Mouse (Mus musculus) G1E-ER4 (cell line): ENCODE data around the gene Rad9a. TPM values are rescaled to one million over a fixed set of nuclear protein-coding genes. Genes with fewer than 3 reads are reported as not detected.

Experiments
- GATA1 ChIP-seq: IDR thresholded peaks from one replicate; pipeline ENCODE4 v1.8.0; 2012; ENCODE audit warnings: low read length, inconsistent platforms
- polyA plus RNA-seq: library from polyadenylated mRNA; stranded (reverse); fragments of >175 nt; gene quantifications from 2 replicates; pipeline ENCODE4 v1.2.3, GENCODE M21; 2012

The Rad9a gene
- polyA plus RNA-seq, 1 experiment = 28.7 TPM

DNA sequence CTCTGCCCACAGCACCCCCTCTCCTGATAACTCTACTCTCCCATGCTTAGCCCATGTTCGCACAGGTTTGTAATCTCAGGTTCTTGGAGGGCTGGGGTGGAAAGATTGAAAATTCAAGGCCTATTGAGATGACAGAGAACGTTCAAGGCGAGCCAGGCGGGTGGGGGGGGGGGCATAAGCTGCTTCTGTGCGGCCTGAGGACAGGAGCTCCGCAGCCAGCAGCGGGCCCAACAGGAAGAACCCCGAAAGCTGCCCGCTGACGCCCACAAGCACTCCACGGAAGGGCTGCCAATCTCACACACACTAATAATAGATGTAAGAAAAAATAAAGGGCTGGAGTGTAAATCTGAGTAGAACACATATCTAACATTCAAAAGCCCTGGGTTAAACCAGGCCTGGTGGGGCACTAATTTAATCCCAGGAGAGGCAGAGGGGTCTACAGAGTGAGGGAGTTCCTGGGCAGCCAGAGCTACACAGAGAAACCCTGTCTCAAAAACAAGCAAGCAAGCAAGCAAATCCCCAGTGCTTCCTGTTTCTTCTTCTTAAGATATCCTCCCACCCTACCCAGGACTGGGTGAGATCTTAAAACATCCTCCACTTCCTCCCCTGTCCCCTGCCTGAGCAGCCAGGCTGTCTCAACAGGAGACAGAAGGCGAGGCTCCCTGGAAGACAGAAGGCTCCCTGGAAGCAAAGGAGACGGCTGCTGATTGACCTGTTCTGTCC lies 2.3 kb upstream of the Rad9a start:
- TF ChIP-seq GATA1 = no peak

DNA sequence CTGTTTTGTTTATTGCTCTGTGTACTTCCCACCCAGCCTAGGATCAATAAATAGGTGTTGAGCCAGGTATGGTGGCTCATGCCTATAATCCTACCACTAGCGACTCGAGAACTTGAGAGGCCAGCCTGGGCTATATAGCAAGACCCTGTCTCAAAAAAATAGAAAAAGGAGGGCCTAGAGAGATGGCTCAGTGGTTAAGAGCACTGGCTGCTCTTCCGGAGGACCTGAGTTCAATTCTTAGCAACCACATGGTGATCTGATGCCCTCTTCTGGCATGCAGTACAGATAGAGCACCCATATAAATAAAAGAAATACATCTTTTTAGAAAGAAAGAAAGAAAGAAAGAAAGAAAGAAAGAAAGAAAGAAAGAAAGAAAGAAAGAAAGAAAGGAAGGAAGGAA lies 1.7 kb upstream of the Rad9a start:
- no peak for TF ChIP-seq GATA1

DNA sequence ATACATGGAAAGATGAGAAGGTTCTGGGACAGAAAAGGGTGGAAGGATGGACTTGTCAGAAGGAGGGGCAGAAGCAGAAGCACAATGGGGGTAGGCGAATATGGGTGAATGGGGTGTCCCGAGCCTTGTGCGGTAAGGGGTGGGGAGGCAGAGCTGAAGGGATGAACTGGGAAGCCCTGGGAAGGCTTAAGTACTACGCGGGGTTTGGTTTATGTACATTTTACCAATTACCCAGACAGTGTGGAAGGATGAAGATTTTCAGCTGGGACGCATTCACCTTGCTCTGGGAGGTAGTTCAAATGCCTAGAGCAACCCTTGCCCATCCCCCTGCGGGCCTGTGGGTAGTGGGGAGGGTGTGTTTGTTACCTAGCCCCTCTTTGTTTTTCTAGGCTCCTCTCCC lies 687 bp upstream of the Rad9a start:
- TF ChIP-seq GATA1 = no peak

DNA sequence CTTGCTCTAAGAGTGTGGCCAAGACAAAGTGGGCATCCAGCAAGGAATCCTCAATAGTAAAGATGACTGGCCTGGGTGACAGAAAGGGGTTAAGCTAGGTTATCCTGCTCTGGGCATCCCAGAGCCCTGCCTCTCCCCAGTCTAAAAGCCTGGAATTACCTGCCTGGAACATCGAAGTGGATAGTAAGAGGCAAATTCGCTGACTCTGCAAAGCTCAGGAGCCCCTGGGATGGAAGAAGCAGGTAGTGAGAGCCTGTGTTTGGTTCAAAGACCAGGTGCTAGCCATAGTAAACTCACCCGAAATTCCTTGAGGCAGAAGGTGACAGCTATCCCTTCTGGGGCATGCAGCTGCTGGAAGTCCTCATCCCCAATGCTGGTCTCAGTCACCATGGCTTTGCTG lies 4.3 kb downstream of the Rad9a start:
- no peak for TF ChIP-seq GATA1

DNA sequence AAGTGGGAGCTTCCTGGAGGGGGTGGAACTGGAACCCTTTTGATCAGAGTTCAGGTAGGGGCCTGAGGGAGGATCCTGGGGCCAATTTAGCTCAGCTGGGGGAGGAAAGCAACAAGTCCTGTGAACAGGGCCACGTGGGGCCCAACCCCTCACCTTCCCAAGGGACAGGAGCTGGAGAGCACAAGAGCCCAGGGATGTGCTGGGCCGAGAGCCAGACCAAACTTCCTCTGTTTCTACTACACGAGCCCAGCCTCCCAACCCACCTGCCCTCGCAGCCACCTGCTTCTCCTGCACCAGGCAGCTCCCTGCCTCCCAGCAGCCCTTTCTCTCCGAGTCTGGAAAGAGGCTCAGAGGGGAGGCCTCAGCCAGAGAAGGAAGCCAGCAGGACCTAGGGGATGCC lies 4.9 kb downstream of the Rad9a start:
- no peak for TF ChIP-seq GATA1

DNA sequence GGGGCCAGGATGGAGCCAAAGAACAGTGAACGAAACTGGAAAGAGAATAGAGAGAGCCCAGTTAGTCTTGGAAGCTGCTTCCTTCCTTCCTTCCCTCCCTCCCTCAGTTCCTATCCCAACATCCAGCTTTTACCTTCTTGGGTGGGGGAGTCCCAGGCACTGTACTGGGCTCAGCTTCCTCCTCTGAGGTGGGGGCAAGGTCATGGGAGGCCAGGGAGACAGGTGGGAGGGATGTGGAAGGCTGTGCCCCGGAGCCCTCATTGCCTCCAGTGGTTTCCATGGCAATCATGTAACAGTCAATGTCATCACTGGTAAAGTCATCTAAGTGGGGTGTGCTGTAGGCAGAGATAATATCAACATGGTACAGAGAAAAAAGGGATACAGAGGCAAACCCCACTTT lies 5.4 kb downstream of the Rad9a start:
- TF ChIP-seq GATA1 = no peak

DNA sequence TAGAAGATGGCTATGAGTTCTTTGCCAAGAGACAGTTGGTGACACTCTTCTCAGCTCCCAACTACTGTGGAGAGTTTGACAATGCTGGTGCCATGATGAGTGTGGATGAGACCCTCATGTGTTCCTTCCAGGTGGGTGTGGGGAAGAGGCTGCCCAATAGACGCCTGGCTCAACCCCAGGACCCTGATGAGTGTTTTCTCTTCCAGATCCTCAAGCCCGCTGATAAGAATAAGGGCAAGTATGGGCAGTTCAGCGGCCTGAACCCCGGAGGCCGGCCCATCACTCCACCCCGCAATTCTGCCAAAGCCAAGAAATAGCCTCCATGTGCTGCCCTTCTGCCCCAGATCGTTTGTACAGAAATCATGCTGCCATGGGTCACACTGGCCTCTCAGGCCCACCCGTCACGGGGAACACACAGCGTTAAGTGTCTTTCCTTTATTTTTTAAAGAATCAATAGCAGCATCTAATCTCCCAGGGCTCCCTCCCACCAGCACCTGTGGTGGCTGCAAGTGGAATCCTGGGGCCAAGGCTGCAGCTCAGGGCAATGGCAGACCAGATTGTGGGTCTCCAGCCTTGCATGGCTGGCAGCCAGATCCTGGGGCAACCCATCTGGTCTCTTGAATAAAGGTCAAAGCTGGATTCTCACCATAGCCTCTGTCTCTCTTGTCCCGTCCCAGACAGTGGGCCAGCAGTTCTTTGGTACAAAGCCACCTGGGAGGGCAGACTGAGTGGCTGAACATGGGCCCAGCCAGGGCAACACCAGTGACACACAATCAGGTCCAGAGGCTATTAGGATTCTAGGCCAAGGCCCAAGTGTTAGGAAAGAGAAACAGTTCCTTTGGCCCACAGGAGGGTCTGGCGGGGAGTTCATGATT lies 6.4 kb downstream of the Rad9a start:
- no peak for TF ChIP-seq GATA1

DNA sequence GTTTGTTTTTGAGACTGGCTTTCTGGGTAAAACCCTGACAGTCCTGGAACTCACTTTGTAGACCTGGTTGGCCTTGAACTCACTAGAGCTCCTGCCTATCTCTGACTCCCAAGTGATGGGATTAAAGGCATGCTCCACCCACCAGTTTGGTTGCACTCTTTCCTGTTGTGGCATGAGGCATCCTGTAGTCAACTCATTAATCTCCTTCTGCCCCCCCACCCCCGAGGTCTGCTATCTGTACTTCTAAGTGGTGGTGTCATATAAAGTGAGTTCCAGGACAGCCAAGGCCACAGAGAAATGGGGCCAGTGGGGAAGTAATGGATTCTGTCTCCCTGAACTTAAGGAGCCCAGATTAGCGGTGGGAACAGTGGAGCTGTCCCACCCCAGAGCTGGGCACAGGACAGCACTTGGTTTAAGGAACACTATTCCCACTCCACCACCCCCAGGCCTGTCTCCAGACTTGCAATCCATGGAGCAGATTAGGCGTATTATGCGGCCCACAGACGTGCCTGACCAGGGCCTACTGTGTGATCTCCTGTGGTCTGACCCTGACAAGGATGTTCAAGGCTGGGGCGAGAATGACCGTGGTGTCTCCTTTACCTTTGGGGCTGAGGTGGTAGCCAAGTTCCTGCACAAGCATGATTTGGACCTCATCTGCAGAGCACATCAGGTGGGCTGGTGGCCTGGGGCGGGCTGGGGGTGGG lies 7.3 kb downstream of the Rad9a start:
- no peak for TF ChIP-seq GATA1

DNA sequence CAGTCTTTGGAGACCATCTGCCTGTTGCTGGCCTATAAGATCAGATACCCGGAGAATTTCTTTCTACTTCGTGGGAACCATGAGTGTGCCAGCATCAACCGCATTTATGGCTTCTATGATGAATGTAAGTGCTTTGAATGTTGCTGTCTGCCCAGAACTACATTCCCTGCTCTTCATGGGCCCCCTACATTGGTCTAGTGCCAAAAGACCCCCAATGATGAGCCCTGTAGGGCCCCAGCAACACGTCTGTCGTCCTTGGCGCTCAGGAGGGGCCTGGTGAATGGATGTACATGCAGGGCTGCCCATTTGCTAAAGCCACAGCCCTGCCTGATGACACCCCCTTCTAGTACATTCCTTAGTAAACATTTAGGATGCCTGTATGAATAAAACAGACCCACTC lies 8.3 kb downstream of the Rad9a start:
- no peak for TF ChIP-seq GATA1

DNA sequence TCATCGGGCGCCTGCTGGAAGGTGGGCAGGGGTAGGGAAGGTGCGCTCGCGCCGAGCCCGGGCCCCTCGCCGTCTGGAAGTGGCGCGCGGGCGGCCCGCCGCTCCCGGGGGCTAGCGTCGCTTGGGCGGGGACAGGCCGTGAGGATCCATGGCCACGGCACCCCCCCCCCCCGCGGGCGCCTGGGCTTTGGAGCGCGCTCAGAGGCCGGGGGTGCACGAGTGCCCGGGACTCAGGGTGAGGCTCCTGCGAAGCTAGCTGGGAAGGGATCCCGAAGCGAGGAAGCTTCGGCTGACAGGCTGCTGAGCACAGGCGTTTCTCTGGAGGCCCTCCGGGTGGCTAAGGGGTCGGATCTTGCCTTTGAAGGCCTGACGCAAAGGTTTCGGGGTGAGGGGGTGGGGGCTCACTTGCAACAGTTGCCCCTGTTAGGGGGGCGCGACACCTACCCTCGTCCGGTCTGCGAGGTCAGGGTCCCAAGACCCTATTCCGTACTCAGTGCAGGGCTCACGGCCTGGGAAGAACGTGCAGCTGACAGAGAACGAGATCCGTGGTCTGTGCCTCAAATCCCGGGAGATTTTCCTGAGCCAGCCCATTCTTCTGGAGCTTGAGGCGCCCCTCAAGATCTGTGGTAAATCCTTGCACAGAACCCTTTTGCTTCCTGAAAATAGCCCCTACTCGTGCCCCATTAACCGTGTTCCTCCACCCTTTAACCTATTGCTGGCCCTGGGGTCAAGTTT lies 9.0 kb downstream of the Rad9a start:
- no peak for TF ChIP-seq GATA1

DNA sequence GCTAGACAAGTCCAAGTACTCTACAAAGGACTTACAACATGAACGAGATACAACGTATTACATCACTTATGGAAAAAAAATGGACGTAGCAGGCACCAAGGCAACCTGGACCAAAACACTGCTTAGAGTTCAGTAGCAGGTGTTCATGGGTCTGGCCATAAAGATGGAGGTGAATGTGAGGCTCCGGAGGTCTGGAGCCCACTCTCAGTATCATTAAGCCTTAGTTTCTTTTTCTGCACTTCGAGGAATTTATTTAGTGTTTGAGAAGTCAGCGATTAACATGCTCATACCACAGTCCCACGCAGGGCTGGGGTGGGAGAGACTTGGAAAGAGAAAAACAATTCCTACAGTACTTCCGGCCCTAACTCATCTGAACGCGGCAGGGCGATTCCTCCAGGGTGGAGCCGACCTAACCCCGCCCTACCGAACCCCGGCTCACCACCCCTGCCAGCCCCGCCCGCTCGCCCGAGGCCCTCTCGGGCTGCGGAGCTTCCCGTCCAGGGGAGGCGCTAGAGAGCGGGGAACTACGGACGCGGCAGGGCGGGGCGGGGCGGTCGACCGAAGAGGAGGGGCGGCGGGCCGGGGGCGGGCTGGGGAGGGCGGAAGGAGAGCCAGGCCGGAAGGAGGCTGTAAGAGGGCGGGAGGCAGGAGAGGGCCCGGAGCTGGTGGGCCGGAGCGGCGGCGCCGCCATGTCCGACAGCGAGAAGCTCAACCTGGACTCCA lies 9.8 kb downstream of the Rad9a start, which contains the start of gene Ppp1ca:
TSS of gene Ppp1ca (plus strand) at position 538 of the 723 bp plus-strand sequence.
- no peak for TF ChIP-seq GATA1

DNA sequence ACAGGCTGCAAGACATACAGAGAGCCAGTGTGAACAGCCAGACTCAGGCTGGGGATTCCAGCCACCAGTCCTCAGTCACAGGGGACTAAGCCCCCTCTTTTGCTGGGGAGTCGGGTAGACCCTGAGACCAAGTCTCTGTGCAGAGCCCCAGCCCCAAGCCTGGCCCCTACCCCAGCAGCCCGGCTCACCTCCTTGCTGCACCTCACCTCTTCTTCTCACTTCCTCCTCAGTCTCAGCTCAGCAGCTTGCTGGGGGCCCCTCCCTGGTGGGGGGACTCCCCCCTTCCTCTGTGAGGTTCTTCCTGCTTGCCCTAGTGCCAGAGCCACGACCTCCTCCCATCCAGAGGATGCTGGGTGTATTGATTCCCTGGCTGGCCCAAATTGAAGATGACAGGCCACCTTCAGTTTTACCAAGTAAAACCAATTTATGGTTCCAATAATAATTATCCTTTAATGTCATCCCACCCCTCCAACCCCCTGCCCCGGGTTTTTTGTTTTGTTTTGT lies 10.6 kb downstream of the Rad9a start, which contains the start of gene Tbc1d10c:
TSS of gene Tbc1d10c (minus strand) at position 454 of the 504 bp plus-strand sequence.
- no peak for TF ChIP-seq GATA1

DNA sequence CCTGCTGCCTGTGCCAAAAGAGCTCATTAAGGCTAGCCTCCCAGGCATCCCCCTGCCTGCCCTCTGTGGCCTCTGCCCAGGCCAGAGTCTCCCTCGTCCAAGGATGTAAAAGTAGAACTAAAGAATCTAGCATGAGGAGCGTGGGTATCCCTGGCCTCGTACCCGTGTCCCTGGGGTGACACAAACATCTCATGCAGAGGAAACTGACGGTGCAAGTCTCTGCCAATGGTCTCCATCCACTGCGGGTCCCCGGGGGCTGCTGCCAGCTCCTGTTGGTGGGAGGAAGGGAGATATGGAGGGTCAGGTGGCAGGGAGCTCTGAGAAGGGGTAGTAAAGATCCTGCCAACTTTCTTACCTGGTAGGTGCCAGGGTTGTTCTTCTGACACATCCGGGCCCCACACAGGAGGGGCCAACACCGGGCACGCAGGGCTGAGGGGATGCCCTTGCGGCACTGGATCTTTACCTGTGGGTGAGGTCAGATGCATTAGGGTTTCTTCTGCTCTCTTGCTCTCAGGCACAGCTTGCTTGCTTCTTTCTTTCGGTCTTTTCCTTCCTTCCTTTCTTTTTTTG lies 12.3 kb downstream of the Rad9a start:
- TF ChIP-seq GATA1 = no peak

DNA sequence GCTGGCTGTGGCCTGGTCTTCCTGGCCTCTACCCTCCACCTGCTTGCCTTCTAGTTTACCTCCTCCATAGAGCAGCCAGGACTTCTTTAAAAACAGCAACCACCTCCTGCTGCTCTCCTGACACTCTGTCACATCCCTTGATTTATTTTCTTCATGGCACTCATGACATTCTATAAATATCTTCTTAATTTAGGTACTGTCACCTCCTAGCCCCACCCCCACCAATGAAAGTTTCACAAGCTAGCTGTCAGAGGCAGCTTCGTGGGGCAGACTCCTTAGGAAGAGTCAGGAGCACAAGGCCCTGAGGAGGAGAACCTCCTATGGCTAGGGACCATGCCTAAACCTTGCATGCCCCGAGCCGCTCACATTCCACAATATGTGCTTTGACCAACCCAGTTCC lies 14.2 kb downstream of the Rad9a start:
- no peak for TF ChIP-seq GATA1
